Mouse (Mus musculus) thymus, adult 2 months (tissue): ENCODE measurements around the gene Ptpa. TPM values are rescaled to one million over a fixed set of nuclear protein-coding genes. Genes with fewer than 3 reads are reported as not detected.

Source experiments
- DNase-seq: peaks from one replicate; pipeline ENCODE4 v3.0.0; 2021
- H3K27ac ChIP-seq: fragments of 200-500 bp; 2 replicates; pipeline ENCODE4 v1.5.1; 2012; ENCODE audit warnings: low read length, control low read depth; ENCODE audit not compliant: control insufficient read depth, insufficient read depth
- H3K27me3 ChIP-seq: fragments of 200-500 bp; 2 replicates; pipeline ENCODE4 v1.6.1; 2012; ENCODE audit warnings: mild to moderate bottlenecking, low read length, moderate library complexity, mixed read lengths; ENCODE audit not compliant: control insufficient read depth, insufficient read depth
- H3K36me3 ChIP-seq: fragments of 200-500 bp; 2 replicates; pipeline ENCODE4 v1.6.1; 2012; ENCODE audit warnings: mild to moderate bottlenecking, low read length, moderate library complexity; ENCODE audit not compliant: control insufficient read depth, insufficient read depth
- H3K4me1 ChIP-seq: fragments of 200-500 bp; replicated peaks from 2 replicates; pipeline ENCODE4 v1.6.1; 2012; ENCODE audit warnings: low read length; ENCODE audit not compliant: control insufficient read depth, insufficient read depth
- H3K4me3 ChIP-seq: fragments of 200-500 bp; 2 replicates; pipeline ENCODE4 v1.5.1; 2012; ENCODE audit warnings: mild to moderate bottlenecking, low read length, control low read depth, moderate library complexity; ENCODE audit not compliant: control insufficient read depth, insufficient read depth
- CTCF ChIP-seq: fragments of 200-500 bp; IDR thresholded peaks from 2 replicates; pipeline ENCODE4 v1.5.1; 2012; ENCODE audit warnings: mild to moderate bottlenecking, control low read depth, low read length, moderate library complexity, borderline replicate concordance; ENCODE audit not compliant: control insufficient read depth, poor library complexity, insufficient read depth; ENCODE audit errors: extremely low read depth
- POLR2A ChIP-seq: fragments of 200-500 bp; IDR thresholded peaks from 2 replicates; pipeline ENCODE4 v1.6.1; 2012; ENCODE audit warnings: mild to moderate bottlenecking, low read length, control low read depth, moderate library complexity; ENCODE audit not compliant: control insufficient read depth, poor library complexity, insufficient read depth; ENCODE audit errors: extremely low read depth
- WGBS: fragments of 180-500 bp; shearing (Covaris S2); methylation state at CpG from one replicate; pipeline ENCODE4 v1.1.7; 2018; 5-methylcytosine and 5-hydroxymethylcytosine counted together
- polyA plus RNA-seq: library from polyadenylated mRNA; depleted of rRNA; stranded (reverse); fragments of >200 nt; gene quantifications from 2 replicates; pipeline ENCODE4 v1.2.3, GENCODE M21; 2012

Gene Ptpa
- polyA plus RNA-seq, 1 experiment = 180 TPM

GRCm38 (mm10) chr2:30392114-30392576, 23.7 kb upstream of the Ptpa start, which contains the start of gene Dolpp1:
Gene Dolpp1, plus strand, starts transcription at chr2:30392254.
- peaks cover 10% of the 10 kb centered on the region for H3K4me1 ChIP-seq
- no peaks in the 10 kb centered on the region for H3K36me3 ChIP-seq
- H3K4me3 ChIP-seq = peak within 1 kb of the TSS; percentile 61
- no peaks in the 10 kb centered on the region for H3K27me3 ChIP-seq
- DNase-seq = peak; percentile 95
- TF ChIP-seq POLR2A (peak; percentile 62; the same call in 1 of the 2 replicates), CTCF (0 out of 2 replicates have a peak, but pooled peaks have one; percentile 58)
- under 1% methylated on average over 40 of the region's 40 CpGs for WGBS
- H3K27ac ChIP-seq = no peak within 1 kb of the TSS

GRCm38 (mm10) chr2:30392577-30393369, 23.1 kb upstream of the Ptpa start:
- WGBS = under 1% methylated on average over 54 of the region's 54 CpGs
- TF ChIP-seq POLR2A (no peak), CTCF (no peak)
- Histone ChIP-seq H3K4me1 (peaks cover 10% of the 10 kb centered on the region), H3K4me3 (peak overlapping the region; percentile 61), H3K36me3 (no peaks in the 10 kb centered on the region), H3K27ac (no peak overlapping the region), H3K27me3 (no peaks in the 10 kb centered on the region)
- no peak for DNase-seq

- Histone ChIP-seq H3K27ac (no peak overlapping the region), H3K4me3 (no peak overlapping the region; the same call in 1 of the 2 replicates), H3K27me3 (no peaks in the 10 kb centered on the region), H3K36me3 (no peaks in the 10 kb centered on the region), H3K4me1 (peaks cover 10% of the 10 kb centered on the region)
- no peak for TF ChIP-seq POLR2A
- no peak for TF ChIP-seq CTCF
- WGBS = 95% methylated on average over 1 of the region's 1 CpGs
- DNase-seq = no peak
Measured at GRCm38 (mm10) chr2:30393370-30393656, 22.5 kb upstream of the Ptpa start.

GRCm38 (mm10) chr2:30395757-30396156, 20.1 kb upstream of the Ptpa start:
- no peak for DNase-seq
- peaks cover 10% of the 10 kb centered on the region for H3K4me1 ChIP-seq
- no peak overlapping the region for H3K27ac ChIP-seq
- H3K4me3 ChIP-seq = no peak overlapping the region
- 97% methylated on average over 7 of the region's 7 CpGs for WGBS
- peaks cover 8% of the 10 kb centered on the region; the same call in 1 of the 2 replicates for H3K36me3 ChIP-seq
- TF ChIP-seq POLR2A (no peak), CTCF (no peak)
- H3K27me3 ChIP-seq = no peaks in the 10 kb centered on the region

- peaks cover 8% of the 10 kb centered on the region; the same call in 1 of the 2 replicates for H3K36me3 ChIP-seq
- DNase-seq = no peak
- TF ChIP-seq CTCF (no peak), POLR2A (no peak)
- 97% methylated on average over 7 of the region's 7 CpGs for WGBS
- H3K27ac ChIP-seq = no peak overlapping the region
- no peak overlapping the region for H3K4me3 ChIP-seq
- H3K27me3 ChIP-seq = no peaks in the 10 kb centered on the region
- H3K4me1 ChIP-seq = peaks cover 10% of the 10 kb centered on the region
Measured at GRCm38 (mm10) chr2:30396246-30396645, 19.6 kb upstream of the Ptpa start.

GRCm38 (mm10) chr2:30397986-30398512, 17.8 kb upstream of the Ptpa start:
- H3K36me3 ChIP-seq = peaks cover 8% of the 10 kb centered on the region; the same call in 1 of the 2 replicates
- no peak overlapping the region for H3K27ac ChIP-seq
- WGBS = 97% methylated on average over 10 of the region's 10 CpGs
- TF ChIP-seq POLR2A = no peak
- no peak for TF ChIP-seq CTCF
- no peaks in the 10 kb centered on the region for H3K27me3 ChIP-seq
- H3K4me3 ChIP-seq = no peak overlapping the region
- no peak for DNase-seq
- H3K4me1 ChIP-seq = peaks cover 7% of the 10 kb centered on the region
